Mouse (Mus musculus) lung, embryonic 16.5 days (tissue): Measurements from ENCODE around the gene Cnfn. TPM values are rescaled to one million over a fixed set of nuclear protein-coding genes. Genes with fewer than 3 reads are reported as not detected.

Source experiments
- ATAC-seq: fragments of 200-750 bp; cut with Nextera tagmentation; 2 replicates; pipeline ENCODE4 v1.8.0; 2017; ENCODE audit warnings: low read depth, mild to moderate bottlenecking, moderate library complexity
- H3K27ac ChIP-seq: fragments of 300-500 bp; sonication (generic); 2 replicates; pipeline ENCODE4 v1.5.1; 2014; ENCODE audit warnings: mild to moderate bottlenecking, control low read depth, low read length
- H3K27me3 ChIP-seq: fragments of 300-500 bp; sonication (generic); 2 replicates; pipeline ENCODE4 v1.6.1; 2014; ENCODE audit warnings: low read depth, low read length, mixed read lengths; ENCODE audit not compliant: control insufficient read depth, insufficient read depth
- H3K36me3 ChIP-seq: fragments of 300-500 bp; sonication (generic); 2 replicates; pipeline ENCODE4 v1.6.1; 2014; ENCODE audit warnings: low read length; ENCODE audit not compliant: control insufficient read depth, insufficient read depth
- H3K4me1 ChIP-seq: fragments of 300-500 bp; sonication (generic); replicated peaks from 2 replicates; pipeline ENCODE4 v1.6.1; 2014; ENCODE audit warnings: low read length, mixed read lengths; ENCODE audit not compliant: control insufficient read depth, insufficient read depth
- H3K4me2 ChIP-seq: fragments of 300-500 bp; sonication (generic); 2 replicates; pipeline ENCODE4 v1.6.1; 2014; ENCODE audit warnings: low read depth, low read length, control low read depth
- H3K4me3 ChIP-seq: fragments of 300-500 bp; sonication (generic); 2 replicates; pipeline ENCODE4 v1.5.1; 2014; ENCODE audit warnings: mild to moderate bottlenecking, low read length, control low read depth
- H3K9ac ChIP-seq: fragments of 300-500 bp; sonication (generic); 2 replicates; pipeline ENCODE4 v1.6.1; 2014; ENCODE audit warnings: low read length, control low read depth
- H3K9me3 ChIP-seq: fragments of 300-500 bp; sonication (generic); 2 replicates; pipeline ENCODE4 v1.6.1; 2016; ENCODE audit warnings: low read length; ENCODE audit not compliant: control insufficient read depth
- WGBS: fragments of 180-500 bp; shearing (Covaris S2); extraction: QIAGEN DNeasy Blood & Tissue Kit; methylation state at CpG from one replicate; pipeline ENCODE4 v1.1.7; 2014; 5-methylcytosine and 5-hydroxymethylcytosine counted together
- polyA plus RNA-seq: library from polyadenylated mRNA; unstranded; fragments of >200 nt; fragmentation: Nextera tagmentation; extraction: Ambion mirVana; gene quantifications from 2 replicates; pipeline ENCODE4 v1.2.1, GENCODE M21; 2015

The Cnfn gene
- polyA plus RNA-seq, 1 experiment from 2014 or later = 0.33 TPM

GRCm38 (mm10) chr7:25376556-25376955, 7.0 kb upstream of the Cnfn start:
- Histone ChIP-seq H3K4me2 (peak overlapping the region; percentile 58), H3K9me3 (no peaks in the 10 kb centered on the region), H3K36me3 (no peaks in the 10 kb centered on the region), H3K27ac (no peak overlapping the region), H3K27me3 (no peaks in the 10 kb centered on the region), H3K4me1 (peaks cover 18% of the 10 kb centered on the region), H3K9ac (peak overlapping the region; percentile 61), H3K4me3 (peak overlapping the region; percentile 48)
- WGBS = 4% methylated on average over 17 of the region's 17 CpGs
- ATAC-seq = peak; percentile 76

GRCm38 (mm10) chr7:25372441-25372840, 2.9 kb upstream of the Cnfn start:
- Histone ChIP-seq H3K9me3 (no peaks in the 10 kb centered on the region), H3K27ac (no peak overlapping the region), H3K36me3 (no peaks in the 10 kb centered on the region), H3K27me3 (peaks cover 24% of the 10 kb centered on the region), H3K4me1 (peaks cover 11% of the 10 kb centered on the region; the same call in 1 of the 2 replicates), H3K9ac (no peak overlapping the region), H3K4me3 (no peak overlapping the region), H3K4me2 (no peak overlapping the region)
- ATAC-seq = no peak
- WGBS = 74% methylated on average over 5 of the region's 5 CpGs

GRCm38 (mm10) chr7:25368333-25368732, 1.2 kb downstream of the Cnfn start:
- 15% methylated on average over 12 of the region's 12 CpGs for WGBS
- Histone ChIP-seq H3K27ac (no peak overlapping the region), H3K27me3 (peaks cover 27% of the 10 kb centered on the region), H3K9me3 (no peaks in the 10 kb centered on the region), H3K9ac (no peak overlapping the region), H3K4me3 (no peak overlapping the region), H3K36me3 (peaks cover 4% of the 10 kb centered on the region; the same call in 1 of the 2 replicates), H3K4me1 (peaks cover 4% of the 10 kb centered on the region; the same call in 1 of the 2 replicates), H3K4me2 (no peak overlapping the region)
- ATAC-seq = 0 out of 2 replicates have a peak, but pooled peaks have one; percentile 6

- H3K4me1 ChIP-seq = peaks cover 4% of the 10 kb centered on the region; the same call in 1 of the 2 replicates
- no peaks in the 10 kb centered on the region for H3K9me3 ChIP-seq
- peak overlapping the region; percentile 24 for H3K9ac ChIP-seq
- no peak overlapping the region for H3K27ac ChIP-seq
- 2% methylated on average over 28 of the region's 33 CpGs for WGBS
- 0 out of 2 replicates have a peak, but pooled peaks have one; percentile 13 for ATAC-seq
- H3K4me2 ChIP-seq = peak overlapping the region; percentile 40; the same call in 1 of the 2 replicates
- H3K4me3 ChIP-seq = no peak overlapping the region
- H3K36me3 ChIP-seq = peaks cover 6% of the 10 kb centered on the region; the same call in 1 of the 2 replicates
- H3K27me3 ChIP-seq = peaks cover 27% of the 10 kb centered on the region
Measured at GRCm38 (mm10) chr7:25367632-25368293, 1.8 kb downstream of the Cnfn start.

GRCm38 (mm10) chr7:25365937-25366625, 3.4 kb downstream of the Cnfn start:
- Histone ChIP-seq H3K9me3 (no peaks in the 10 kb centered on the region), H3K4me1 (peaks cover 4% of the 10 kb centered on the region; the same call in 1 of the 2 replicates), H3K4me2 (no peak overlapping the region), H3K9ac (no peak overlapping the region), H3K27ac (no peak overlapping the region), H3K36me3 (peaks cover 6% of the 10 kb centered on the region; the same call in 1 of the 2 replicates), H3K27me3 (peaks cover 27% of the 10 kb centered on the region), H3K4me3 (no peak overlapping the region)
- no peak for ATAC-seq
- 40% methylated on average over 13 of the region's 13 CpGs for WGBS

- Histone ChIP-seq H3K4me3 (no peak overlapping the region), H3K4me2 (no peak overlapping the region), H3K9me3 (no peaks in the 10 kb centered on the region), H3K4me1 (peaks cover 4% of the 10 kb centered on the region; the same call in 1 of the 2 replicates), H3K9ac (no peak overlapping the region), H3K27me3 (peaks cover 15% of the 10 kb centered on the region), H3K27ac (no peak overlapping the region), H3K36me3 (peaks cover 10% of the 10 kb centered on the region)
- no peak for ATAC-seq
- whole genome bisulfite sequencing = 90% methylated on average over 17 of the region's 17 CpGs
Measured at GRCm38 (mm10) chr7:25363632-25364031, 5.9 kb downstream of the Cnfn start.

GRCm38 (mm10) chr7:25363151-25363550, 6.4 kb downstream of the Cnfn start:
- Histone ChIP-seq H3K9ac (no peak overlapping the region), H3K9me3 (no peaks in the 10 kb centered on the region), H3K4me3 (no peak overlapping the region), H3K27me3 (peaks cover 11% of the 10 kb centered on the region), H3K27ac (no peak overlapping the region), H3K4me2 (no peak overlapping the region), H3K4me1 (peaks cover 4% of the 10 kb centered on the region; the same call in 1 of the 2 replicates), H3K36me3 (peaks cover 10% of the 10 kb centered on the region)
- 0 out of 2 replicates have a peak, but pooled peaks have one; percentile 16 for ATAC-seq
- 85% methylated on average over 19 of the region's 19 CpGs for WGBS

GRCm38 (mm10) chr7:25358721-25359206, 10.8 kb downstream of the Cnfn start:
- H3K4me1 ChIP-seq = no peaks in the 10 kb centered on the region
- no peaks in the 10 kb centered on the region for H3K9me3 ChIP-seq
- H3K9ac ChIP-seq = no peak overlapping the region
- peaks cover 16% of the 10 kb centered on the region for H3K36me3 ChIP-seq
- no peaks in the 10 kb centered on the region for H3K27me3 ChIP-seq
- WGBS = 77% methylated on average over 19 of the region's 19 CpGs
- H3K4me3 ChIP-seq = no peak overlapping the region
- peak; percentile 23; the same call in 1 of the 2 replicates for ATAC-seq
- no peak overlapping the region for H3K4me2 ChIP-seq
- no peak overlapping the region for H3K27ac ChIP-seq

- Histone ChIP-seq H3K36me3 (peaks cover 23% of the 10 kb centered on the region), H3K4me3 (no peak overlapping the region), H3K9me3 (peaks cover 3% of the 10 kb centered on the region; the same call in 1 of the 2 replicates), H3K27me3 (no peaks in the 10 kb centered on the region), H3K4me1 (no peaks in the 10 kb centered on the region), H3K27ac (no peak overlapping the region), H3K4me2 (no peak overlapping the region), H3K9ac (no peak overlapping the region)
- no peak for ATAC-seq
- 82% methylated on average over 8 of the region's 8 CpGs for WGBS
Measured at GRCm38 (mm10) chr7:25348861-25349260, 20.7 kb downstream of the Cnfn start.
